Mouse (Mus musculus): ENCODE measurements around the gene 2310009B15Rik. TPM values are rescaled to one million over a fixed set of nuclear protein-coding genes. Genes with fewer than 3 reads are reported as not detected.

2310009B15Rik gene
- polyA plus RNA-seq, 1 experiment: 10.9 TPM

DNA sequence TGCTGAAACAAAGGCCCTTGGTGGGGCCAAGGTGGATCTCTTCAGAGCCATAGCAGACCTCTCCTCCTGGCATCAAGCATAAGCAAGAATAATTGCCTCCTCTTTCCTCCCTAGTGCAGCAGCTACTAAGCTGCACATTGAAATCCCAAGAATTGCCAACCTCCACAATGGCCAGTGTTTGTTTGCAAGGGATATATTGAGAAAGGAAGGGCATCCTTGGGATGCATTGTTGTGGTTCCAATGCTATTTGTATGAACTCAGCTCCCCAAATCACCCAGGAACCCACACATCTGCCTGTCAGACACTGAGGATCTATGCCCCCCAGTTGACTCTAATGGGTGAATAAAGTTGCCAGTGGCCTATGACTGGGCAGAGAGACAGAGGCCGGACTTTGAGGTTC is 5.8 kb downstream of the 2310009B15Rik start:
- Histone ChIP-seq H3K4me1 (ENCODE audit: control insufficient read depth, insufficient read depth, low read length) (no peaks in the 10 kb centered on the region; the same call in none of the 2 replicates), H3K4me3 (ENCODE audit: insufficient read depth, low read length) (no peak overlapping the region), H3K27ac (ENCODE audit: insufficient read depth, low read length) (no peak overlapping the region)
- TF ChIP-seq POLR2A (IDR thresholded peaks at IDR 0.05; ENCODE audit: low read depth, low read length) (no peak), CTCF (IDR thresholded peaks at IDR 0.05; ENCODE audit: borderline replicate concordance, insufficient read depth, low read length) (no peak)

DNA sequence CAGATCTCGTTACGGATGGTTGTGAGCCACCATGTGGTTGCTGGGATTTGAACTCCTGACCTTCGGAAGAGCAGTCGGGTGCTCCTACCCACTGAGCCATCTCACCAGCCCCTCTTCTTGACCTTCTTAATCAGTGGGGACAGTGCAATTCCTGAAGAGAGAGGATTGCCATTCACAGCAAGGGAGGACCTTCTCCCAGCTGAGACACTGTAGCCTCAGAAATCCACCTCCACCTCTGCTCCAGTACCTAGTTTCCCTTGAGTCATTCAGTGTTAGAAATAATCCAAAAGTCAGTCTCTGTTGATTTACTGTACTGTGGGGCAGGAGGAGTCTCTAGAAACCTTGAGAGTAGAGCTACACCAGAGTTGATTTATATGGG is 6.5 kb downstream of the 2310009B15Rik start:
- Histone ChIP-seq H3K4me1 (ENCODE audit: control insufficient read depth, insufficient read depth, low read length) (no peaks in the 10 kb centered on the region; the same call in none of the 2 replicates), H3K4me3 (ENCODE audit: insufficient read depth, low read length) (no peak overlapping the region)
- TF ChIP-seq CTCF (IDR thresholded peaks at IDR 0.05; ENCODE audit: borderline replicate concordance, insufficient read depth, low read length) (no peak), POLR2A (IDR thresholded peaks at IDR 0.05; ENCODE audit: low read depth, low read length) (no peak)

DNA sequence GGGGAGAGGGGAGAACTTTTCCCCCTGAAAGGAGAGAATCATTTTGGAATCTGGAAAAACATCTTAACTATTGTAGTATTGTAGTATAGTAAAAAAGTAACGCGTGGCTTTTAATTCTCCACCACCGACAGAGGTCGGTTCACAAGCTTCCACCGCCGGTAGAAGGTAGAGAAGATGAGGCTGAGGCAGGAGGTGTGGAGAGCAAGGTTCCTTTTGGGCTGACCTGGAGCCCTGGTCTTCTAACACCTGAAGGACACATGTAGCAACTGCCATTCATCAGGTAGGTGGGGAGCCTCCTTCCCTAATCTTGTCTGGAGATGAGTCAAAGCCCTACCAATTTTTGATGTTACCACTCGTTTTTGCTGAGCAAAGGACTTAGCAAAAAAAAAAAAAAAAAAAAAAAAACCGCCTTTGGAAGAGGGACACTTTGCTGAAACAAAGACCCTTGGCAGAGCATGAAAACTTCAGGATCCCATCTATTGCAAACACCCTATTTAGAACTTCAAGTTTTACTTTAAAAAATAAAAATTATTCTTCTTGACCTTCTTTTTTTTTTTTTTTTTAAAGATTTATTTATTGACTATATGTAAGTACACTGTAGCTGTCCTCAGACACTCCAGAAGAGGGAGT is 7.0 kb downstream of the 2310009B15Rik start:
- Histone ChIP-seq H3K4me1 (ENCODE audit: control insufficient read depth, insufficient read depth, low read length) (no peaks in the 10 kb centered on the region; the same call in 1 of the 2 replicates), H3K27ac (ENCODE audit: insufficient read depth, low read length) (no peak overlapping the region), H3K4me3 (ENCODE audit: insufficient read depth, low read length) (no peak overlapping the region)
- TF ChIP-seq POLR2A (IDR thresholded peaks at IDR 0.05; ENCODE audit: low read depth, low read length): no peak

More for the DNA sequence above, 6.5 kb downstream of the 2310009B15Rik start:
- H3K27ac ChIP-seq (ENCODE audit: insufficient read depth, low read length): no peak overlapping the region

DNA sequence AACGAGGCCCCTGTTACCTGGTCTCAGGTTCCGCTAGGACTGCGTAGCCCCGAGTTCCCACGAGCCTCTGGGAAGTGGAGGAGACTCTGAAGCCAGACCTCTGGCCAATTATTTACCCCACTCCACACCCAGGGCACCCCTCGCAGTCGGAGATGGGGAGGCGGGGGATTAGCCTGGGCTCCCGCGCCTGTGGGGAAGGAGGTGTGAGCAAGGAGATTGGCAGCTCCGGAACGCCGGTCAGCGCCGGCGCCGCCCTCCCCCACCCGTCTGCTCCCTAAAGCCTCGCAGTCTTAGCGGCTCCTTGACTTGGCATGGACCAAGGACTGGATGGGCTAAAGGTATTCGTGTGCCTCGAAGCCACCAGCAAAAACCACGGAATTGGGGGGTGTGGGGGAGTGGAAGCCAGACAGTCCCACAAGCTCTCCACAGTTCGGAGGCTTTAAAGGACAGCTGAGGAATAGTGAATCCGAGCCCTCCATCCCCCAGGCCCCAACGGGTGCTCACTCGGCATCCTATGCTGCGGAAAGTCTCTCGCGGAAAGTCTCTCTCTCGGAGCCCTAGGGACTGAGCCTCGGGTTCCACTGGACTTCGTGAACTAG is 8.0 kb downstream of the 2310009B15Rik start, which contains the start of gene Lhx9:
TSS of gene Lhx9 (minus strand) at position 67 of the 599 bp plus-strand sequence.
- TF ChIP-seq CTCF (IDR thresholded peaks at IDR 0.05; ENCODE audit: borderline replicate concordance, insufficient read depth, low read length) (no peak), POLR2A (IDR thresholded peaks at IDR 0.05; ENCODE audit: low read depth, low read length) (peak; percentile 37; the same call in 1 of the 2 replicates)
- peak within 1 kb of the TSS; percentile 8; the same call in 1 of the 2 replicates for H3K27ac ChIP-seq (ENCODE audit: insufficient read depth, low read length)
- no peaks in the 10 kb centered on the region for H3K4me1 ChIP-seq (ENCODE audit: control insufficient read depth, insufficient read depth, low read length)
- peak within 1 kb of the TSS; percentile 38 for H3K4me3 ChIP-seq (ENCODE audit: insufficient read depth, low read length)

DNA sequence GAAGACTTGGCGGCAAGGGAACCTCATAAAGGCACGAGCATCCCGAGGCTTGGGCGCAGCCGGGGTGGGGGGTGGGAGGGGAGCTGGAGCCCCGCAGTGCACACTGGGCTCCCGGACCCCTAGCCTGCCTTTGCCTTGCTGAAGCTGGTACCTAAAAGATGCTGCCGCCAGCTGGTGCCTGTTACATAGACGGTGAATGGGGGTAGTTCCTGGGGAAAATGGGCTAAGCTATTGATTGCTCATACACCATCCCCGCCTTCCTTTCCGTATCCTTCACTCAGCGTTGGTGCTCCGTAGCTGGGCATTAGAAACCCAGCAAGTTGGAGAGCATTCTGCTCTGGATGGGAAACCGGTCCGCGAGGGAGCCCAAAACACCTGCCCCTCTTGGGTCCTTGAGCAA is 8.6 kb downstream of the 2310009B15Rik start:
- H3K4me3 ChIP-seq (ENCODE audit: insufficient read depth, low read length): peak overlapping the region; percentile 20
- TF ChIP-seq POLR2A (IDR thresholded peaks at IDR 0.05; ENCODE audit: low read depth, low read length): no peak
- TF ChIP-seq CTCF (IDR thresholded peaks at IDR 0.05; ENCODE audit: borderline replicate concordance, insufficient read depth, low read length): no peak
- H3K4me1 ChIP-seq (ENCODE audit: control insufficient read depth, insufficient read depth, low read length): no peaks in the 10 kb centered on the region
- no peak overlapping the region for H3K27ac ChIP-seq (ENCODE audit: insufficient read depth, low read length)

DNA sequence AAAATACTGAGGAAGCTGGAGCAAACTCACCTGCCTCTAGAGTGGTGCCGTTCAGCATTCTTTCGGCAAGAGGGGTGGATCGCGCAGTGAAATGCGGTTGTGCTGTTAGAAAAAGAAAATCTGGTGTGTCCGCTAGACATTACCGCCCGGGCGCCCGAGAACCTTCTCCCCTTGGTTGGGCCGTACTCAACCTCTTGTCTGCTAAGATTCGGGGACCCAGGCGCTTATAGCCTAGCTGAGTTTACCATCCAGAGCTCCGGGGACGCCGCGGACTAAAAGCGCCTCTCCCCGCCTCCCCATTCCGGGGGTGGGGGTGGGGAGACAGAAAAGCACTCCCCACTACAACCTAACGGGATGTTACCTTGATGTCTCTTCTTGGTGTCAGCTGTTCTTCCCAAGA is 9.5 kb downstream of the 2310009B15Rik start:
- no peak for TF ChIP-seq POLR2A (IDR thresholded peaks at IDR 0.05; ENCODE audit: low read depth, low read length)
- no peak for TF ChIP-seq CTCF (IDR thresholded peaks at IDR 0.05; ENCODE audit: borderline replicate concordance, insufficient read depth, low read length)
- Histone ChIP-seq H3K4me3 (ENCODE audit: insufficient read depth, low read length) (peak overlapping the region; percentile 38), H3K27ac (ENCODE audit: insufficient read depth, low read length) (no peak overlapping the region), H3K4me1 (ENCODE audit: control insufficient read depth, insufficient read depth, low read length) (no peaks in the 10 kb centered on the region)

DNA sequence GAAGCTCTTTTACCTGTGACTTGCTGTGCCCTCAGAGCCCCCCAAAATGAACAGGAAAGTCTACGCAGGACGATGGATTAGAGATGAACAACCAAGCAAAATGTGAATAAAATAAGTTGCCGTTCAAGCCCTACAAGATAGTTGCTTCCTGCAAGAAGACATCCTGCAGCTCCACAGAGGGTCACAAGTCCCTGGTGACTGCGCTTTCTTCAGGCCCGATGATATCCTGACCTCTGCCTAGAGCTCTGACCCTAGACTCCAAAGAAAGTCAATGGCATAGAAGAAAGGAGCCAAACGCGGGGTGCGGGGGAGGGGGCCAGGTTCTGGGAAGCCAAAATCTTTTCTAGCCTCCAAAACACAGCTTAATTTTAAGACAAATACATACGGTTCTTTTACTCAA is 10.1 kb downstream of the 2310009B15Rik start:
- H3K4me1 ChIP-seq (ENCODE audit: control insufficient read depth, insufficient read depth, low read length): no peaks in the 10 kb centered on the region
- peak overlapping the region; percentile 11 for H3K4me3 ChIP-seq (ENCODE audit: insufficient read depth, low read length)
- TF ChIP-seq POLR2A (IDR thresholded peaks at IDR 0.05; ENCODE audit: low read depth, low read length): no peak
- no peak for TF ChIP-seq CTCF (IDR thresholded peaks at IDR 0.05; ENCODE audit: borderline replicate concordance, insufficient read depth, low read length)
- H3K27ac ChIP-seq (ENCODE audit: insufficient read depth, low read length): no peak overlapping the region

DNA sequence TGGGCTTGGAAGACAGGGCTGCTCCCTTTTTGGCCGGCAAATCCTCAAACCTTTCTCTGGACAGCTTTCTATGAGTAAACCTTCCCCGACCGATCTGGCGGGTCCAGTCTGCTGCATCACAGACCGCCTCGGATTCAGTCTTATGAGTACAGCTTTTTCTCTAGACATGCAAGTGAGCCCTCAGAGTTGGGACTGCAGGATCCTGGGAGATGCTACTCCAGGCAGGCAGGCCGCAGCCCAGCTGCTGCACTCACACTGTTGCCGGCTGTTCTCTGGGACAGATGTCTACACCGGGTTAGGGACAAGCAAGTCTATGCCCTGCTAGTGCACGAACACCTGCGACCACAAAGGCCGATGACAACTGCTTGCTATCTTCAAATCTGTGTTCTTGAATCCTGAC is 10.5 kb downstream of the 2310009B15Rik start:
- Histone ChIP-seq H3K27ac (ENCODE audit: insufficient read depth, low read length) (no peak overlapping the region), H3K4me3 (ENCODE audit: insufficient read depth, low read length) (peak overlapping the region; percentile 11), H3K4me1 (ENCODE audit: control insufficient read depth, insufficient read depth, low read length) (no peaks in the 10 kb centered on the region)
- TF ChIP-seq POLR2A (IDR thresholded peaks at IDR 0.05; ENCODE audit: low read depth, low read length) (no peak), CTCF (IDR thresholded peaks at IDR 0.05; ENCODE audit: borderline replicate concordance, insufficient read depth, low read length) (no peak)

DNA sequence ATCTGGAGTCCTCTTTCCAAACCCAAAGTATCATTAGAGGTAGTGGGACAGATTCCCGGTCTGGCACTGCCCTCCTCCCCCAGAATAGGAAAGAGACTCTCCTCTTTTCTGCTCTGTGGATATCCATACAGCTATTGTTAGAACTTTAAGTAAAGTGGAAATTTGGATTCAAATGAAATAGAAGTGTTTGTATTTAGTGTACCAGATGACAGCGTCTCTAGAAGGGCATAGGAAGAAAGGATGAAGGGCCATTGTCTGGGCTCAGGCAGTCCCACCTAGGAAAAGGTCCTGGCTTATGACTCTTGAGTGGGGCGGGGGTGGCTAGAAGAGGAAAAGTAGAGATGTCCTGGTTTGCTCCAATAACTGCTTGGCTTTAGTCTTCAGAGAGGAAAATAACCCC is 11.2 kb downstream of the 2310009B15Rik start:
- no peak for TF ChIP-seq POLR2A (IDR thresholded peaks at IDR 0.05; ENCODE audit: low read depth, low read length)
- TF ChIP-seq CTCF (IDR thresholded peaks at IDR 0.05; ENCODE audit: borderline replicate concordance, insufficient read depth, low read length): no peak
- H3K27ac ChIP-seq (ENCODE audit: insufficient read depth, low read length): no peak overlapping the region
- H3K4me3 ChIP-seq (ENCODE audit: insufficient read depth, low read length): no peak overlapping the region
- H3K4me1 ChIP-seq (ENCODE audit: control insufficient read depth, insufficient read depth, low read length): no peaks in the 10 kb centered on the region

DNA sequence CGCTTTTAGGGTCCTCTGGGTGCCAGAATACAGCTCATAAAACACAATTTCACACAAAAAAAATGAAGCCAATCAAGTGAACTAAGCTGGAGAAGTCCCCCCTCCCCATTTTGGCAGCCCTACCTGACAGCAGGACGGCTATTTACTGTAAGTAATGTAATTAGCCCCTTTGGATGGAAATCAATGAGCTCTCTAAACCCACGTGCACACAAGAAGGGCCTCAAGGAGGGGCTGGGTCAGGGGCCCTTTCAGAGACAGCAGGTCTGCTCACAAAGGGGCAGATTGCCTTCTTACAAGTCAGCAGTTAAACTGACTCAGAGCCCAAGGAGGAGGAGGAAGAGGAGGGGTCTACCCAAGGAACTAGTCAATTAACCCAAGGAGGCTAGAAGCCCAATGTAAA is 12.5 kb downstream of the 2310009B15Rik start:
- no peaks in the 10 kb centered on the region for H3K4me1 ChIP-seq (ENCODE audit: control insufficient read depth, insufficient read depth, low read length)
- H3K27ac ChIP-seq (ENCODE audit: insufficient read depth, low read length): no peak overlapping the region
- TF ChIP-seq POLR2A (IDR thresholded peaks at IDR 0.05; ENCODE audit: low read depth, low read length) (no peak), CTCF (IDR thresholded peaks at IDR 0.05; ENCODE audit: borderline replicate concordance, insufficient read depth, low read length) (no peak)
- peak overlapping the region; percentile 29 for H3K4me3 ChIP-seq (ENCODE audit: insufficient read depth, low read length)

All from embryonic fibroblast, embryonic 13.5 days (primary cell).